Mouse (Mus musculus) embryonic fibroblast, embryonic 13.5 days (primary cell): Measurements from ENCODE around the gene Cacnb4.

ENCODE experiments used
- CTCF ChIP-seq: IDR thresholded peaks from 2 replicates; pipeline ENCODE4 v1.5.1; 2011; ENCODE audit warnings: mild to moderate bottlenecking, control low read depth, low read length, moderate library complexity, borderline replicate concordance; ENCODE audit not compliant: insufficient read depth
- POLR2A ChIP-seq: IDR thresholded peaks from 2 replicates; pipeline ENCODE4 v1.6.1; 2011; ENCODE audit warnings: low read depth, mild to moderate bottlenecking, control low read depth, low read length, moderate library complexity

DNA sequence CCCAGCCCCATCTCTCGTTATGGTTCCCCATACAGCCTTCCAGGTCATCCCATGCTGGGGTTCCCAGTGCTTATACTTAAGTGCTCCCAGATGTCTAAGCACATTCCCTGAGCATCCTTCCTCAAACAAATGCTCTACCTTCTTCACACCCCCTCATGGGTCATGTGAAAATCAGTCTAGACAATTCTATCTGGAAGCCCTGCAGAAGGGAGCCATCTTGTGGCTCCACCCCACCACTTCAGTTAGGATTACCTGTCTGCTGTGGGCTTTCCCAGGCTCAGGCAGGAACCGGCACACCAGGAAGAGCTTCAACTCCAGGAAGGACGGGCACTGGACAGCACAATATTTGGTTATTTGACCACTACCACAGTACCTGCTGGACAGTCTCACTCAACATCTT, 101.7 kb downstream of the Cacnb4 start:
- no peak for TF ChIP-seq POLR2A
- no peak for TF ChIP-seq CTCF
